Mouse (Mus musculus) heart, adult 18-20 months (tissue): ENCODE data around the gene Mark4. TPM values are rescaled to one million over a fixed set of nuclear protein-coding genes. Genes with fewer than 3 reads are reported as not detected.
A peak's percentile ranks its signal among the peaks of the same experiment; 100 is the strongest.

Experiments used
- DNase-seq, 2 experiments: peaks; one replicate each; pipeline ENCODE4 v3.0.0; 2021 to 2022; ENCODE audit warnings: mixed read lengths in 1 of 2
- microRNA-seq, 2 experiments: library from miRNA; unstranded; fragments of <30 nt; microRNA quantifications; one replicate each; pipeline ENCODE4 v1.2.0; 2022
- total RNA-seq, 2 experiments: library from RNA; stranded (reverse); gene quantifications; 2 replicates each; pipeline ENCODE4 v1.2.3; 2021

Mark4 gene
- total RNA-seq, 2 experiments from 2014 or later = 21.3 to 22.1 TPM

- peak in 1 of 2 experiments; percentile 37 for DNase-seq
Measured at GRCm38 (mm10) chr7:19399496-19400280, 58.9 kb downstream of the Mark4 start.

- DNase-seq = no peak
Measured at GRCm38 (mm10) chr7:19394484-19394883, 64.1 kb downstream of the Mark4 start.

GRCm38 (mm10) chr7:19388699-19389413, 69.8 kb downstream of the Mark4 start:
- no peak for DNase-seq

GRCm38 (mm10) chr7:19383708-19384107, 74.9 kb downstream of the Mark4 start:
- DNase-seq = no peak

- peak in 1 of 2 experiments; percentile 25 for DNase-seq
Measured at GRCm38 (mm10) chr7:19382166-19382541, 76.5 kb downstream of the Mark4 start.

- DNase-seq = peak; percentile 99 to 100
Measured at GRCm38 (mm10) chr7:19381377-19382165, 77.0 kb downstream of the Mark4 start, which contains the start of gene Ercc2. Gene Ercc2, plus strand, starts transcription at chr7:19382010.

GRCm38 (mm10) chr7:19378049-19378448, 80.6 kb downstream of the Mark4 start:
- no peak for DNase-seq

GRCm38 (mm10) chr7:19376019-19376418, 82.6 kb downstream of the Mark4 start:
- DNase-seq = no peak

- no peak for DNase-seq
Measured at GRCm38 (mm10) chr7:19375368-19375767, 83.3 kb downstream of the Mark4 start.

Small RNAs within 50 kb of the gene (microRNA-seq; reads per million reads assigned to microRNA genes)
- 0 reads per million in 2 experiments for gene Mir343

Other genes with a start within 250 kb of the Mark4 start
- 1 to 10 TPM; 5.5 to 7.1 TPM for gene Gpr4, start 246.3 kb downstream of the Mark4 start, total RNA-seq
- gene Opa3, start 230.5 kb downstream of the Mark4 start, total RNA-seq = 10 to 100 TPM; 65.1 to 70.8 TPM
- 10 to 100 TPM; 26.7 to 27.7 TPM for gene Vasp, start 187.0 kb downstream of the Mark4 start, total RNA-seq
- not detected for gene Ppm1n, start 178.8 kb downstream of the Mark4 start, total RNA-seq
- 100 to 1,000 TPM; 124 to 132 TPM for gene Rtn2, start 176.2 kb downstream of the Mark4 start, total RNA-seq
- 1 to 10 TPM in 1 of 2 experiments, under 1 TPM in 1; 0.62 to 1.0 TPM for gene Fosb, start 148.8 kb downstream of the Mark4 start, total RNA-seq
- 10 to 100 TPM; 43.5 to 50.3 TPM for gene Ercc1, start 114.0 kb downstream of the Mark4 start, total RNA-seq
- gene Cd3eap, start 99.3 kb downstream of the Mark4 start, total RNA-seq = 1 to 10 TPM; 9.6 to 10.0 TPM
- 10 to 100 TPM; 38.2 to 42.9 TPM for gene Ppp1r13l, start 99.1 kb downstream of the Mark4 start, total RNA-seq
- 10 to 100 TPM in 1 of 2 experiments, 1 to 10 TPM in 1; 7.6 to 10.4 TPM for gene Ercc2, start 76.8 kb downstream of the Mark4 start, total RNA-seq
- gene Klc3, start 54.7 kb downstream of the Mark4 start, total RNA-seq = under 1 TPM; 0.32 to 0.46 TPM
- 1,000 to 10,000 TPM; 3,672 to 3,752 TPM for gene Ckm, start 54.0 kb downstream of the Mark4 start, total RNA-seq
- 1 to 10 TPM in 1 of 2 experiments, under 1 TPM in 1; 0.77 to 1.1 TPM for gene Exoc3l2, start 4.5 kb upstream of the Mark4 start, total RNA-seq
- 1 to 10 TPM; 2.7 to 2.8 TPM for gene Bloc1s3, start 49.5 kb upstream of the Mark4 start, total RNA-seq
- 10 to 100 TPM; 44.3 to 45.3 TPM for gene Trappc6a, start 49.6 kb upstream of the Mark4 start, total RNA-seq
- gene Nkpd1, start 59.0 kb upstream of the Mark4 start, total RNA-seq = under 1 TPM in 1 of 2 experiments, not detected in 1; 0.18 TPM
- gene Ppp1r37, start 104.3 kb upstream of the Mark4 start, total RNA-seq = 10 to 100 TPM; 61.1 to 63.1 TPM
- under 1 TPM; 0.35 to 0.49 TPM for gene Zfp296, start 118.5 kb upstream of the Mark4 start, total RNA-seq
- gene Gemin7, start 118.8 kb upstream of the Mark4 start, total RNA-seq = 10 to 100 TPM; 52.1 to 55.0 TPM
- gene Clasrp, start 145.7 kb upstream of the Mark4 start, total RNA-seq = 10 to 100 TPM; 10.5 to 15.6 TPM
- gene Relb, start 170.6 kb upstream of the Mark4 start, total RNA-seq = 1 to 10 TPM; 9.0 to 9.2 TPM
- gene Clptm1, start 206.2 kb upstream of the Mark4 start, total RNA-seq = 10 to 100 TPM; 77.3 to 85.5 TPM
- gene Apoc2, start 219.1 kb upstream of the Mark4 start, total RNA-seq = under 1 TPM in 1 of 2 experiments, not detected in 1; 0.75 TPM
- gene Gm44805, start 222.6 kb upstream of the Mark4 start, total RNA-seq = not detected
- not detected for gene Apoc4, start 222.7 kb upstream of the Mark4 start, total RNA-seq
- 10 to 100 TPM in 1 of 2 experiments, under 1 TPM in 1; 0.57 to 19.5 TPM for gene Apoc1, start 233.8 kb upstream of the Mark4 start, total RNA-seq
- gene Apoe, start 240.4 kb upstream of the Mark4 start, total RNA-seq = 100 to 1,000 TPM; 270 to 319 TPM